Mouse (Mus musculus) left cerebral cortex, postnatal 25 days (tissue): Measurements from ENCODE around the gene Slc44a2. TPM values are rescaled to one million over a fixed set of nuclear protein-coding genes. Genes with fewer than 3 reads are reported as not detected.
"Not testable (repeated sequence)": the region's sequence is repeated elsewhere in the genome, so short reads cannot be mapped to it uniquely, and the experiment has no call there.

Experiments used
- DNase-seq, 2 experiments: peaks; one replicate each; pipeline ENCODE4 v3.0.0; 2022; ENCODE audit warnings: low spot score in 2 of 2, mixed read lengths in 1 of 2
- intact Hi-C: fragments of 180-260 bp; cut with DNase I; formaldehyde crosslinking; loops from one replicate; pipeline ENCODE4 v1.15.1; 2025
- total RNA-seq, 2 experiments: library from RNA; stranded (reverse); gene quantifications; 2 replicates each; pipeline ENCODE4 v1.2.3; 2021

Slc44a2 gene
- total RNA-seq, 2 experiments from 2014 or later: 43.9 to 51.4 TPM

DNA sequence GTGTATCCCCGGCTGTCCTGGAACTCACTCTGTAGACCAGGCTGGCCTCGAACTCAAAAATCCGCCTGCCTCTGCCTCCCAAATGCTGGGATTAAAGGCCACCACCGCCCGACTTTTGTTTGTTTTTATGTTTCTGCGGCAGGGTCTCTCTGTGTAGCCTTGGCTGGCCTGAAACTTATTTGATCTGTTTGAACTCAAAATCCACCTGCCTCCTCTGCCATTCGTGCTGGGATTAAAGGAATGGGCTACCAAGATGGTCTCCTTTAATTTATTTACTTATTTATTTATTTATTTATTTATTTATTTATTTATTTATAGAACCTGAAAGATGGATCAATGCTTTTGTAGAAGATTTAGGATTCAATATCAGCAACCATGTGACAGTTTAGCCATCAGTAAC, 28.6 kb upstream of the Slc44a2 start:
- not testable (repeated sequence) for DNase-seq
- intact Hi-C loops: loop anchor here (2.0 kb wide), 1 partner anchor 53 kb away; the partner anchor contains the start of gene Keap1

DNA sequence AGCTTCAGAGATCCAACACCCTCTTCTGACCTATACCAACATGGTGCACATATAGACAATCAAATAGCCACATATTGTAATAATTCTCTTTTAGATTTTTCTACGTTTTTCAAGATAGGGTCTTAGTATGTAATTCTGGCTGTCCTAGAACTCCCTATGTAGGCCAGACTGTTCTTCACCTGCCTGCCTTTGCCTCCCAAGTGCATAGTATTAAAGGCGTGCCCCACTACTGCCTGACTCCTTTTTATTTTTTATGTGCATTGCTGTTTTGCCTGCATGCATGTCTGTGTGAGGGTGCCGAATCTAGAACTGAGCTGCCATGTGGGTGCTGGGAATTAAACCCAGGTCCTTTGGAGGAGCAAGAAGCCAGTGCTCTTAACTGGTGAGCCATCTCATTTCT, 28.2 kb upstream of the Slc44a2 start:
- no peak for DNase-seq
- intact Hi-C loops: no loop called here

DNA sequence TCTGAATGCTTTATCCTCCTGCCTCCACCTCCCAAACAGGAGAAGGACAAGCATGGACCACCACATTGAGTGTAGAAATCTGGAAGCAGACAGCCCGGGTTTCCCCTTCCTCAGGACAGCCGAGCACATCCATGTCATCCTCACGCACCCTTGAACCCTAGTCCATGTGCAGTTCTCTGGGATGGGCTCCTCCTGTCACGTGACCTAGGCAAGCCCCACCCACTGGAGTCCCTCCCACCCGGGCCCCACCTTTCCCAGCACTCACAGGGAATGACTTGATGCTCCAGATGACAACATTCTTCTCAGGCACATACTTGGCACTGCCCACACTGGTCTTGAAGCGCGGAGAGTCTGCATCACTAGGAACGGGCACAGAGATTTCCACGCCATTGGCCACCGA, 21.5 kb upstream of the Slc44a2 start:
- intact Hi-C loops: no loop called here
- no peak for DNase-seq

DNA sequence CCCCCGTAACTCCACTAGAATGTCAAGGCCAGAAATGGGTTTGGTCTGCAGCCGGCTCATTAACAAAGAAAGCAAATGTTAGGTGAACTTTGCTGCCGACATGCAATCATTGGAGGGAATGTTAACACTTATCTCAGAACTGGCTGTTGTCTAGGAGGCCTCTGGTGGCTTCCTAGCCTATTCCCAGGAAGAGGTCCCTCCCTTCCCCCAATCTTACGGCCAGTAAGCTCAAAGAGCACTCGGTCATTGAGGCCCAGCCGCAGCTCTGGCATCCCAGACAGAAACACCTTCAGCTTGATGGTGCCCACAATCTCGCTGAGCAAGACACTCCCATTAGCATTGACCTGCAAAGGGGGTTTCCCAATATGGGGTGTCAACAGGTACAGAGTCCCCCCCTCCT, 15.4 kb upstream of the Slc44a2 start:
- DNase-seq: no peak
- intact Hi-C loops: no loop called here

DNA sequence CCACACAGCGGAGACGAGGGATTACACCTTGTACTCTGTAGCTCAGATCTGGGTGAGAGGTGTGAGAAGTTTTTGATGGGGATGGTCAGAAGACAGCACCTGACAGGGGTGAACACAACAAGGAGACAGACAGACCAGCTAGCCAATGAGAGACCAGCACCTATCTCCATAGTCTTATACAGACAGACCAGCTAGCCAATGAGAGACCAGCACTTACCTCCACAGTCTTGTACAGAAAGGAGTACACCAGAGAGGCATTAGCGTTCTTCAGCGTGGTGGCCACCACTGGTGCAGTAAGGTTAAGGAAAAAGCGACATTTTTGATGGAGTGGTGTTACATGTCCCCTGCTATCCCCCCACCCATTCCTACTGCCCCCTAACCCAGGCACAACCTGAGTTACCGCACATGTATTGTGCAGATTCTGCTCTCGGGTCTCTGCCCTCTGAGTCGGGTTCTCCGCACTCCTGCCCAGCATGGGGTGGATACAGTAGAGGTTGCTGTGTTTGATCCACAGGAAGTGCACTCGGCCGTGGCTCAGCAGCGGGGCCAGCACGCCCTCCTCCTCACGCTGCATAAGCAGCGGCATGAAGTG, 11.3 kb upstream of the Slc44a2 start:
- DNase-seq: no peak
- intact Hi-C loops: no loop called here

DNA sequence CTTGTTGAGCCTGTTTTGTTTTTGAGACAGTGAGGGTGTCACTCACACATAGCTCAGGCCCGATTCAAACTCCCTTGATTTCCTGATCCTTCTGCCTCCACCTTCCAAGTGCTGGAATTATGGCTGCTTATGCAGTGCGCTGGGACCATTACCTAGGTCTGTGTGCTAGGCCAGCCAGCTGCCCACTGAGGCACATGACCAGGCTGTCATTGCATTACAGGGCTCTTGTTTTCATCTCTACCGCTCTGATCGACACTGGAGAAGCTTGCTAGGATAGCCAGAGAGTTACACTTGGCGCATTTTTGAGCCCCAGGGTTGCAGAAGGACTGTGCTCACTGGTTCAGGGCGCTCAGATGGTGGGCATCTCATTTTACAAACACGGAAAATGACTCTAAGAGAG, 8.8 kb upstream of the Slc44a2 start:
- intact Hi-C loops: no loop called here
- no peak for DNase-seq

DNA sequence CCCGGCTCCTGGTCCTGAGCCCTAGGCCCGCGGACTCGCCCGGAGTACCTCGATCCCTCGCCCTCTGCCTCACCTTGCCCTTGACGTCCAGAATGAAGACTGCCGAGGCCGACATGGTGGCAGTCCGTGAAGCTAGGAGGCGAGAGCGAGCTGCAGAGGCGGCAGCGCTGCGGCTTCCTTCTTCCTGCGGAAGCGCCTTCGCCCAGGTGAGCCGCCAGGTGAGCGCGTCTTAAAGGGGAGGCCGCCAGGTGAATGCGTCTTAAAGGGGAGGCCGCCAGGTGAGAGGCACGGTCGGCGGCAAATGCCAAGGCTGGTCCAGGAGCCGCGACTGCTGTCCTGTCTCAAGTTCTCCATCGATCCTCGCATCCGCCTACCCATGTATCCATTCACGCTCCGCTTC, 8.4 kb upstream of the Slc44a2 start, which contains the start of gene Ap1m2:
TSS of gene Ap1m2 (minus strand) at position 204 of the 400 bp plus-strand sequence.
- intact Hi-C loops: no loop called here
- no peak for DNase-seq

DNA sequence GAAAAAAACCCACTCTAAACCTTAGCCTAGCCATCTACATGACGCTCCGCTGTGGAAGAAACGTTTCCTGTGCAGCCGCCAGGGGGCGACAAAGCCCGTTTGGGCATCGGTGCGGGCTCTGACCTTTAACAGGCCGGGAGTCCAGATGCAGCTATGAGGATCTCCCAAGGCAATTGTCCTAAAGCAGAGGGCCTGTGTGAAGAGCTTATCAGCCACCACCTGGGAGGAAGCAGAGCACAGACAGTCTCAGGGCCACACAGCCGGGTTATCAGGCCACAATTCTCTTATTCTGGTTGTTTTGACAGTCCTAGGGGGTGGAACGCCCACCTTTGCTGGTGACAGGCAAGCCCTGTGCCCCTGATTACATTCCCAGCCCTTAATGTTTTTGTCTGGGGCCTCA, 7.1 kb upstream of the Slc44a2 start:
- peak; percentile 61 to 75 for DNase-seq
- intact Hi-C loops: loop anchor here (1.0 kb wide), 2 partner anchors 44 to 97 kb away; no protein-coding TSS in a partner anchor

DNA sequence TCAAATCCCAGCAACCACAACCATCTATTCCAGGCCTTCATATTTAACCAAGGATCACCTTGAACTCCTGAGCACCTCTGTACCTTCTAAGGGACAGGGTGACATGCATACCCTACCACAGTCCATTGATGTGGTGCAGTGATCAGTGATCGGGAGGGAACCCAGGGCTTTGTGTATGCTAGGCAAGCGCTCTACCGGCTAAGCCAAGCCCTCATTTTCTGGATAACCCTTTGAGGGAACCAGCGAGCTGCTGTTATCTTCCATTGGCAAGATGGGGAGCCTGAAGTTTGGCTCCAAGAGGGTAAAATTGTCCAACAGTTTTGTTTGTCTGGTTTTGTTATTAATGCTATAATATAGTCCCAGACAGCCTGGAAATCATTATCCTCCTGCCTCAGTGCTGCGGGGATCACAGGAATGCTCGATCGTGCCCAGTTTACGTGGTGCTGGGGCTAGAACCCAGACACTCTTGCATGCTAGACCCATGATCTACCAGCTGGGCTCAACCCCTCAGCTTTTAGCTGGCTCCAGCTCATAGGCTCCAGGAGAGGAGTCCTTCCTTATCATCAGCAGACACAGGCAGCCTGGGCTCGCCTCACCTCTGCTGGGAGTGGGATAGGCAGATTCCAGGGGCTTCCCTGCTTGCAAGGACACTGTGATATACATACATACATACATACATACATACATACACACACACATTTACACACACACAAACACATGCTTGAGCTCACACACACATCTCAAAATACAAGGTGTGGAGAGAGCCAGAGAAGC, 5.9 kb upstream of the Slc44a2 start:
- no peak for DNase-seq
- intact Hi-C loops: no loop called here

DNA sequence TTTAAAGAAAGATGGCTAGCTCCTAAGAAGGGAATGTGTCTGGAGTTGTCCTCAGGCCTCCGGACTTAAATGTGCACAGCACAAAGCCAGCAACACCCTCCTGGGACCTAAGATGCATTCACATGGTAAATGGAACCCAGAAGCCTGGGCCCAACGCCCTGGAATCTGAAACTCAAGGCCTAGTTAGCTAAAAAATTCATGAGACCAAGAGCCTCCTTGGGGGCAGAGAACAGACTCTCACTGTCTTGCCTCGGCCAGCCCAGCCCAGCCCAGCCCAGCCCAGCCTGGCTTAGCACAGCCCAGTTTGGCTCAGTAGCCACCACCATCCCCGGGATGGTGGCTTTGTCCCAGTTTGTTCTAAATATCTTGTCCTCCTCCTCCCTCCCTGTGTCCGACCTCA, 5.1 kb upstream of the Slc44a2 start:
- DNase-seq: no peak
- intact Hi-C loops: no loop called here

DNA sequence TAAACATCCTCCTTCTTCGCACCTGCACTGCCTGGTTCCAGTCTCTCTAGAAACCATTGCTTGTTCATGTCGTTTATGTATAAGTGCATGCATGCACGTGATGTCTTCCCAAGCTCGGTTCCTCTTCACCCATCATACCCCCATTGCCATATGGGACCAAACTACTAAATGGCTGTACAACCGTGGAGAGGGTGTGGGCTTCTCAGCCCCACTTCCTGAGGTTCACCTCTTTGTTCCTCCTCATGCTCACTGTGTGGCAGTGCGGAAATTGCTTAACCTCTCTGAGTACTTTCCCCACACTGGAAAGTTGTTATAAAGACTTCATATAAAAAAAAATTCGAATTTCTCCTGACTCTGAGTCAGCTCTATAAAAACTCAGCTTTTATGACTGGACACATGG, 3.8 kb upstream of the Slc44a2 start:
- intact Hi-C loops: no loop called here

DNA sequence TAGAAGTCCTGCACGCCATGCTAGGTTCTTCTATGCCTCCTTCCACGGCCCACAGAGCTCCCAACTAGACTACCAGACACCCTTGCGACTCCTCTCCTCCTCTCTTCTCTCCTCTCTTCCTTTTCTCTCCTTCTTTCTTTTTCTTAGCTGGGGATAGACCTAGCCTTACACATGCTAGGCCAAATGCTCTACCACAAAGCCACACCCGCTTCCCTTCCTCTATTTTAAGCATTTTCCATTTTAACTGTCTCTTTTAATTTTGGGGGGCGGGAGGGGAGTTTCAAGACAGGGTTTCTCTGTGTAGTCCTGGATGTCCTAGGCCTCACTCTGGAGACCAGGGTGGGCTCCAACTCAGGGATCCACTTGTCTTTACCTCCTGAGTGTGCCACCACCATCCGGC, 1.7 kb upstream of the Slc44a2 start:
- intact Hi-C loops: loop anchor here (1.0 kb wide), 1 partner anchor 39 kb away; no protein-coding TSS in a partner anchor
- no peak for DNase-seq

More for the DNA sequence above, 3.8 kb upstream of the Slc44a2 start:
- no peak for DNase-seq

DNA sequence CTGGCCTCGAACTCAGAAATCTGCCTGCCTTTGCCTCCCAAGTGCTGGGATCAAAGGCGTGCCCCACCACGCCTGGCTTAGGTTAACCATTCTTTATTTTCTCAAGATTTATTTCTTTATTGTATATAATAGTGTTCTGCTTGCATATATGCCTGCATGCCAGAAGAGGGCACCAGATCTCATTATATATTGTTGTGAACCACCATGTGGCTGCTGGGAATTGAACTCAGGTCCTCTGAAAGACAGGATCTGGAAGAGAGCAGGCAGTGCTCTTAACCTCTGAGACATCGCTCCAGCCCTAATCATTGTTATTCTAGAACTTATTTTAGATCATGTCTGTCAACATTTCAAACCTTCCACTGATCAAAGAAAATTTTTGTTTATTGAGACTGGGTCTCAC, 995 bp upstream of the Slc44a2 start:
- intact Hi-C loops: no loop called here
- DNase-seq: no peak

DNA sequence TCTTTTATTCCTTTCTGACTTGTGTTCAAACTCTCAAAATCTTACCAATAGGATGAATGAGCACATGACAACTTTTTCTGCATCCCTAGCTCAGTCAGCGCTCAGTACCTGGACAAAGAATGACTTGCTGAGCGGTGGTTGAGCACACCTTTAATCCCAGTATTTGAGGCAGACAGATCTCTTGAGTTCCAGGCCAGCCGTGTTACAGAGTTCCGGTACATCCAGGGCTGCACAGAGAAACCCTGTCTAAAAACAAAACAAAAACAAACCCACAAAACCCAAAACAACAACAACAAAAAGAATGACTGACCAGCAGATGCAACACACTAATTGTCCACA, 249 bp upstream of the Slc44a2 start:
- DNase-seq: no peak
- intact Hi-C loops: no loop called here

DNA sequence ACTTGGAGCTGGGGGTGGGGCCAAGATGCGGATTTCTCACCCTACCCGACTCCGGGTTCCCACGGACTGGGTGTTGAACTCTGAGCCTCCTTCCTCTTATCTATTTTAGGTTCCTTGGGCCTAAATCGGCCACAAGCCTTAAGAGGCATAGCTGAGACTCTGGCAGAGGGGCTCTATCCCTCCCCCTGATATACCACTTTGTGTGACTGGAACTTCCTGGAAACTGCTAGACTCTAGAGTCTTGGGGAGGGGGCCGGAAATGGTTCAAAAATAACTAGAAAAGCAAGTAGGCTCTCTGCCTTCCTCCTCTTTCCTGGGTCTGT, 976 bp downstream of the Slc44a2 start:
- peak in 1 of 2 experiments; percentile 35 for DNase-seq
- intact Hi-C loops: no loop called here

DNA sequence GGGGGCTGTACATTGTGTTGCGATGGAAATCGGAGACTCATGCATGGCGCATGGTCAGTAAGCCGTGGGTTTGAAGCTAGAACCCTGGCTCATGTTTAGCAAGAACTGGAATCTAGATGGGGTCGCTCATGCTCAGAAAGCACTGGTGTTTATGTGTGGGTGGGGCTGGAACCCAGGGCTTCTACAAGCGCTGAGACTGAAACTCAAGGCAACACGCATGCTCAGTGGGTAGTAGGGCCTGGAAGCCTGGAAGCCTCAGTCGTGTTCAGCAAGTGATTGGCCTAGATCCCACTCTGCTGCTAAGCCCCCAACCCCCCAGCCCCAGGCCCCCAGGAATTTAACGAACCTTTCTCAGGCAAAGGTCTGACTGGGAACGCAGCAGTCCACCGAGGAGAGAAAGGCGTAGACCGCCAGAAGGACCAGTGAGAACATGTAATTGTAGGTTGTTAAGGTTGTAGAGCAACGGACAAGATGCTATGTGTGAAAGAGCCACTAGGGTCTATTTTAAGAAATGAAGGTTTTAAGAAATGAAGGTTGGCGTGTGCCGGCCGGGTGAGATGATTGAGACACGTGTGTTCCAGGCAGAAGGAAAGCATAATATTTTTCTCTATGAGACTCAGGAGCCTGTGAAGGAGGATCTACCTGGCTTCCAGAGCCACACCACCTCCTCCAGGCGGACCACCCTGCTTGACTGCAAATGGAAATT, 1.9 kb downstream of the Slc44a2 start:
- intact Hi-C loops: no loop called here
- DNase-seq: peak; percentile 24 to 48

DNA sequence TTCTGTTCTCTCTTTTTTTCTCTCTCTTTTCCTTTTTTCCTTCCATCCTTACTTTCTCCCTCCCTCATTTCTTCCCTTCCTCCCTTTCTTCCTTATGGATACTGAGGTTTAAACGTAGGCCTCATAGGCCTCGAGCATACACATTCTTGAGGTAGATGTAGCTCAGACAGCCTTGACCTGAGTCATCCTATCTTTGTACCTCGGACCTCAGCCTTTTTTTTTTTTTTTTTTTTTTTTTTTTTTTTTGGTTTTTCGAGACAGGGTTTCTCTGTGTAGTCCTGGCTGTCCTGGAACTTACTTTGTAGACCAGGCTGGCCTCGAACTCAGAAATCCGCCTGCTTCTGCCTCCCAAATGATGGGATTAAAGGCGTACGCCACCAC, 2.4 kb downstream of the Slc44a2 start:
- intact Hi-C loops, DNase-seq: not testable (repeated sequence)

DNA sequence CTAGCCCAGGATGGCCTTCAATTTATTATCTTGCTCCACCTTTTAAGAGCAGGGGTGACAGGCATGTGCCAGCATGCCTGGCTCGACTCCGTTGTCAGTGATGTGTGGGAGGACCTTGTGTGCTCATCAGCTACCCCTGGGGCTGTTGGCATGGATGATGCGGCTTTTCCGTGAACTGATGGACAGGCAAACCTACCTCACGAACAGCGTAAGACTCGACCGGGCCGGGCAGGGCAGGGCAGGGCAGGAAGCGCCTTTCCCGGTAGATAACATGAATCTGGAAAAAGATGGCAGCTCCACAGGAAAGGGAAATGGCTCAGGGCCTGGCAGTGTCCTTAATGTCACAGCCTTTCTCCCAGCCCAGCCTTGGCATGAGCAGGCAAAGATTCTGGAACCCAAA, 3.8 kb downstream of the Slc44a2 start:
- intact Hi-C loops: no loop called here
- no peak for DNase-seq

DNA sequence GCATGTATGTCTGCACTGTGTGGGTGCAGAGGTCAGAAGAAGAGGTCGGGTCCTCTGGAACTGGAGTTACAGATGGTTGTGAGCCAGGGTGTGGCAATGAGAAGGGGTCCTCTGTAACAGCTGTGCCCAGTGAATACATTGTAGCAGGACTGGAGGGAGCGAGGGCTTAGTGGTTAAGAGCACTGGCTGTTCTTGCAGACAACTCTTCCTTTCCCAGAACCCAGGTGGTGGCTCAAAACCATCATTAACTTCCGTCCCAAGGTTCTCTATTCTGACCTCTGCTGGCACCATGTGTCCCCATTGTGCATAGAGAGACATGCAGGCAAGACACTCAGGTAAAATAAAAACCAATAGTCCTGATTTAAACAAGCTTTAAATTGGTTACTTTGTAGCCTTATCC, 7.1 kb downstream of the Slc44a2 start:
- intact Hi-C loops: no loop called here
- DNase-seq: no peak

DNA sequence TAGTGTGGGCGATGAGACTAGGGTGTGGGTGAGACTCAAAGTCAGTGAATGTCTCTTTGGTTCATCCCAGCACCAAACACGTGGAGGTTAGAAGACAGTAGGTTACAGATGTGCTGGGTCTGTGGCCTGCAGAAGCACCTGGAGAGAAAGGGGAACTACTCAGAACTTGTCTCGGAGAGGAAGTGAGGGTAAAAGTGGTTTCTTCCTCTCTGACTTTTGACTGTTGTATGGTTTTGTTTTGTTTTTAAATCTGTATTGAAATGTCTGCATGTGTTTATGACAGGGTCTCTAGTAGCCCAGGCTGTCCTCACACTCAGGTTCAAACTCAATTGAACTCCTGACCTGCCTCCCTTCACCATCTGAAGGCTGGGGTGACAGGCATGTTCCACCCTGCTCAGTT, 7.5 kb downstream of the Slc44a2 start:
- intact Hi-C loops: no loop called here
- no peak for DNase-seq

DNA sequence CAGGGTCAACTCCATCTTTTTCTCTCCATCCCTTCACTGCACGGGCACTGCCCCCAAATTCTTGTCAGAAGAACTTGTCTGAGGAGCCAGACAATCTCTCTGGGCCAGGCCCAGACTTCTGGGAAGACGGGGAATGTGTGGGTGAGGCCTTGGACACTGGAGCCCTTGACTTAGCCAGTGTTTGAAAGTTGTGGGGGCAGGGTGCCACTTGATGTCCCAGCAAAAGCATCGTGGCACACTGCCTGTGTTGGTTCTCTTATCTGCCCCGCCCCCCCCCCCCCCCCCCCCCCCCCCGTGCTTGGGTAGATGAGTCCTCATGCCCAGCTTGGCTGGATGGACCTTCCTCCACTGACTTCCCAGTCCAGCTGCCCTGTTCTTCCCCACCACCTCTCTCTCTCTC, 8.5 kb downstream of the Slc44a2 start:
- intact Hi-C loops: no loop called here
- no peak for DNase-seq
